Comparison of ENCODE assay signal across 8 mouse cellular contexts in genomic region chr5:111580870-111581771, GRCm38 (mm10).
DNase-seq lines count a peak whose midpoint lies in the region; ATAC-seq lines count a peak whose summit lies in the region.

No protein-coding gene starts in this region.

- H3K4me2 ChIP-seq in neural tube, embryonic 15.5 days: peak overlapping the region; percentile 64

- H3K9ac ChIP-seq in neural tube, embryonic 15.5 days (replicated peaks): peak overlapping the region; percentile 40

- no peaks in the 10 kb centered on the region for H3K36me3 ChIP-seq in heart, embryonic 10.5 days
- no peaks in the 10 kb centered on the region for H3K36me3 ChIP-seq in neural tube, embryonic 15.5 days

- H3K4me3 ChIP-seq in heart, embryonic 10.5 days: peak overlapping the region; percentile 49
- H3K4me3 ChIP-seq in neural tube, embryonic 15.5 days (replicated peaks): peak overlapping the region; percentile 39

- peak; percentile 86 for DNase-seq in heart, embryonic 10.5 days (ENCODE audit: low spot score)
- no peak for DNase-seq in heart, postnatal 14 days
- DNase-seq in ZHBTc4 (ENCODE audit: low read depth, low spot score): peak; percentile 53
- peak; percentile 50 to 65 for DNase-seq in frontal cortex, postnatal 14 days (ENCODE audit: low spot score in 2 of 2)
- DNase-seq in left cerebral cortex, adult 8-10 months (ENCODE audit: low spot score in 2 of 2): peak; percentile 34 to 61
- DNase-seq in cerebellum, adult 9-11 months: no peak

- WGBS in heart, embryonic 10.5 days: 7% methylated on average over 31 of the region's 31 CpGs
- WGBS in neural tube, embryonic 15.5 days: 3% methylated on average over 31 of the region's 31 CpGs

- H3K27me3 ChIP-seq in heart, embryonic 10.5 days (ENCODE audit: insufficient read depth, poor library complexity, severe bottlenecking): peaks cover 74% of the 10 kb centered on the region
- 0 out of 2 replicates have a peak, but pooled peaks cover 2% of the 10 kb centered on the region for H3K27me3 ChIP-seq in neural tube, embryonic 15.5 days (replicated peaks)

- ATAC-seq in neural tube, embryonic 15.5 days (ENCODE audit: low FRiP score): peak; percentile 76
- no peak for ATAC-seq in megakaryocyte, adult 5-6 weeks (ENCODE audit: poor library complexity, severe bottlenecking)

- H3K4me1 ChIP-seq in heart, embryonic 10.5 days: peaks cover 55% of the 10 kb centered on the region
- H3K4me1 ChIP-seq in neural tube, embryonic 15.5 days: peaks cover 57% of the 10 kb centered on the region

- intact Hi-C loops in heart, postnatal 14 days (cut with DNase I): no loop called here

- H3K27ac ChIP-seq in heart, embryonic 10.5 days: peak overlapping the region; percentile 71
- peak overlapping the region; percentile 82 for H3K27ac ChIP-seq in neural tube, embryonic 15.5 days (replicated peaks)

- H3K9me3 ChIP-seq in heart, embryonic 10.5 days: no peaks in the 10 kb centered on the region
- no peaks in the 10 kb centered on the region for H3K9me3 ChIP-seq in neural tube, embryonic 15.5 days (replicated peaks)

Comparison
In these comparisons a context has a peak if more than half of its experiments do, and no peak if none do; other contexts are left out.
1. DNase-seq: peak in heart, embryonic 10.5 days (single experiment), ZHBTc4 (single experiment), frontal cortex, postnatal 14 days (2 of 2) and left cerebral cortex, adult 8-10 months (2 of 2); none in heart, postnatal 14 days (0 of 2) and cerebellum, adult 9-11 months (single experiment).